Mouse (Mus musculus) adrenal gland, postnatal 25 days (tissue): Measurements from ENCODE around the gene Isg20. TPM values are rescaled to one million over a fixed set of nuclear protein-coding genes. Genes with fewer than 3 reads are reported as not detected.

Experiments
- DNase-seq: peaks from one replicate; pipeline ENCODE4 v3.0.0; 2021; ENCODE audit warnings: mixed read lengths
- long read RNA-seq: library from polyadenylated mRNA; stranded (forward); transcript quantifications from one replicate; pipeline ENCODE4 v2.0.0, GENCODE M21; 2021
- total RNA-seq: library from RNA; stranded (reverse); gene quantifications from 2 replicates; pipeline ENCODE4 v1.2.3, GENCODE M21; 2021

Gene Isg20
- total RNA-seq = 4.9 and 5.4 TPM in 2 replicates
- long read RNA-seq, transcript Isg20-201 (4 exons, 1,083 nt) = major isoform, 6 of 8 reads
- long read RNA-seq, partial matches to known transcripts = 0 of 8 reads
- long read RNA-seq, other reads (novel, unspliced or antisense) = 0 of 8 reads

- DNase-seq = no peak
These were observed at the start of gene Isg20 for GRCm38 (mm10) chr7:78912974-78913474. Isg20 (plus strand) TSS chr7:78913424.

- DNase-seq = no peak
These were observed 49.3 kb upstream of the Isg20 start for GRCm38 (mm10) chr7:78863796-78864445.

GRCm38 (mm10) chr7:78864446-78864802 lies 48.8 kb upstream of the Isg20 start:
- DNase-seq = no peak

GRCm38 (mm10) chr7:78865212-78865949 lies 47.8 kb upstream of the Isg20 start:
- DNase-seq = no peak

- no peak for DNase-seq
These were observed 44.5 kb upstream of the Isg20 start for GRCm38 (mm10) chr7:78868731-78869130.

- no peak for DNase-seq
These were observed 40.9 kb upstream of the Isg20 start for GRCm38 (mm10) chr7:78872366-78872765.

GRCm38 (mm10) chr7:78872831-78873230 lies 40.4 kb upstream of the Isg20 start:
- no peak for DNase-seq

GRCm38 (mm10) chr7:78881607-78882468 lies 31.4 kb upstream of the Isg20 start:
- no peak for DNase-seq

GRCm38 (mm10) chr7:78882469-78882837 lies 30.8 kb upstream of the Isg20 start:
- DNase-seq = peak; percentile 28

GRCm38 (mm10) chr7:78883016-78883725 lies 30.1 kb upstream of the Isg20 start:
- DNase-seq = no peak

- no peak for DNase-seq
These were observed 29.5 kb upstream of the Isg20 start for GRCm38 (mm10) chr7:78883726-78884060.

- no peak for DNase-seq
These were observed 29.1 kb upstream of the Isg20 start for GRCm38 (mm10) chr7:78884139-78884538.

GRCm38 (mm10) chr7:78885404-78885803 lies 27.8 kb upstream of the Isg20 start:
- DNase-seq = no peak

GRCm38 (mm10) chr7:78886496-78886895 lies 26.7 kb upstream of the Isg20 start:
- DNase-seq = no peak

- DNase-seq = no peak
These were observed 25.8 kb upstream of the Isg20 start for GRCm38 (mm10) chr7:78887431-78887842.

- DNase-seq = peak; percentile 91
These were observed 22.6 kb upstream of the Isg20 start for GRCm38 (mm10) chr7:78890641-78891040.

- no peak for DNase-seq
These were observed 19.3 kb upstream of the Isg20 start for GRCm38 (mm10) chr7:78893917-78894316.

- no peak for DNase-seq
These were observed 18.1 kb upstream of the Isg20 start for GRCm38 (mm10) chr7:78895021-78895652.

- peak; percentile 97 for DNase-seq
These were observed 17.4 kb upstream of the Isg20 start, which contains the start of gene Aen for GRCm38 (mm10) chr7:78895653-78896333. Aen (plus strand) TSS chr7:78895854.

- no peak for DNase-seq
These were observed 15.7 kb upstream of the Isg20 start for GRCm38 (mm10) chr7:78897567-78897966.
